Mouse (Mus musculus): ENCODE measurements around the gene Tnnc2. TPM values are rescaled to one million over a fixed set of nuclear protein-coding genes. Genes with fewer than 3 reads are reported as not detected.

The Tnnc2 gene
- polyA plus RNA-seq, 1 experiment from 2014 or later, result 4.9 TPM

GRCm38 (mm10) chr2:164731719-164732118 lies 48.0 kb downstream of the Tnnc2 start:
- no peak for ATAC-seq (replicated peaks; ENCODE audit: insufficient number of reproducible peaks, insufficient read depth, low FRiP score, low read depth)
- Histone ChIP-seq H3K27ac (no peak overlapping the region), H3K4me2 (no peak overlapping the region), H3K9me3 (replicated peaks) (no peaks in the 10 kb centered on the region), H3K36me3 (no peaks in the 10 kb centered on the region), H3K9ac (no peak overlapping the region), H3K27me3 (no peaks in the 10 kb centered on the region), H3K4me1 (replicated peaks) (no peaks in the 10 kb centered on the region), H3K4me3 (no peak overlapping the region)
- 64% methylated on average over 5 of the region's 5 CpGs for WGBS

Other genes with a start within 250 kb of the Tnnc2 start
- 10.0 and 39.8 TPM in 2 replicates for gene Wfdc2, start 217.6 kb downstream of the Tnnc2 start, polyA plus RNA-seq (2015; fragmentation: Nextera tagmentation; extraction: Ambion mirVana)
- gene Spint3, start 206.5 kb downstream of the Tnnc2 start, polyA plus RNA-seq (2015; fragmentation: Nextera tagmentation; extraction: Ambion mirVana), result not detected in 2 replicates
- 0.21 and 0.47 TPM in 2 replicates for gene Wfdc6a, start 194.5 kb downstream of the Tnnc2 start, polyA plus RNA-seq (2015; fragmentation: Nextera tagmentation; extraction: Ambion mirVana)
- gene Eppin, start 186.4 kb downstream of the Tnnc2 start, polyA plus RNA-seq (2015; fragmentation: Nextera tagmentation; extraction: Ambion mirVana), result not detected in 2 replicates
- not detected in 2 replicates for gene Wfdc6b, start 166.4 kb downstream of the Tnnc2 start, polyA plus RNA-seq (2015; fragmentation: Nextera tagmentation; extraction: Ambion mirVana)
- not detected in 2 replicates for gene Wfdc8, start 166.3 kb downstream of the Tnnc2 start, polyA plus RNA-seq (2015; fragmentation: Nextera tagmentation; extraction: Ambion mirVana)
- not detected in 2 replicates for gene Wfdc16, start 141.2 kb downstream of the Tnnc2 start, polyA plus RNA-seq (2015; fragmentation: Nextera tagmentation; extraction: Ambion mirVana)
- gene Wfdc10, start 123.9 kb downstream of the Tnnc2 start, polyA plus RNA-seq (2015; fragmentation: Nextera tagmentation; extraction: Ambion mirVana), result 0.31 TPM in 1 of 2 replicates, not detected in the other
- gene Wfdc9, start 123.4 kb downstream of the Tnnc2 start, polyA plus RNA-seq (2015; fragmentation: Nextera tagmentation; extraction: Ambion mirVana), result not detected in 2 replicates
- gene Wfdc11, start 105.9 kb downstream of the Tnnc2 start, polyA plus RNA-seq (2015; fragmentation: Nextera tagmentation; extraction: Ambion mirVana), result not detected in 2 replicates
- not detected in 2 replicates for gene Wfdc13, start 94.9 kb downstream of the Tnnc2 start, polyA plus RNA-seq (2015; fragmentation: Nextera tagmentation; extraction: Ambion mirVana)
- gene Spint4, start 81.5 kb downstream of the Tnnc2 start, polyA plus RNA-seq (2015; fragmentation: Nextera tagmentation; extraction: Ambion mirVana), result 0.19 TPM in 1 of 2 replicates, not detected in the other
- not detected in 2 replicates for gene Spint5, start 64.7 kb downstream of the Tnnc2 start, polyA plus RNA-seq (2015; fragmentation: Nextera tagmentation; extraction: Ambion mirVana)
- gene Wfdc3, start 34.0 kb downstream of the Tnnc2 start, polyA plus RNA-seq (2015; fragmentation: Nextera tagmentation; extraction: Ambion mirVana), result 0.74 and 0.77 TPM in 2 replicates
- 51.0 and 51.4 TPM in 2 replicates for gene Dnttip1, start 34.0 kb downstream of the Tnnc2 start, polyA plus RNA-seq (2015; fragmentation: Nextera tagmentation; extraction: Ambion mirVana)
- gene Ube2c, start 10.1 kb downstream of the Tnnc2 start, polyA plus RNA-seq (2015; fragmentation: Nextera tagmentation; extraction: Ambion mirVana), result 377 and 382 TPM in 2 replicates
- 42.5 and 43.4 TPM in 2 replicates for gene Snx21, start 5.9 kb upstream of the Tnnc2 start, polyA plus RNA-seq (2015; fragmentation: Nextera tagmentation; extraction: Ambion mirVana)
- 12.0 and 15.0 TPM in 2 replicates for gene Acot8, start 24.9 kb upstream of the Tnnc2 start, polyA plus RNA-seq (2015; fragmentation: Nextera tagmentation; extraction: Ambion mirVana)
- 4.9 TPM in 2 replicates for gene Zswim3, start 25.1 kb upstream of the Tnnc2 start, polyA plus RNA-seq (2015; fragmentation: Nextera tagmentation; extraction: Ambion mirVana)
- 8.1 and 10.3 TPM in 2 replicates for gene Zswim1, start 42.7 kb upstream of the Tnnc2 start, polyA plus RNA-seq (2015; fragmentation: Nextera tagmentation; extraction: Ambion mirVana)
- not detected in 2 replicates for gene Spata25, start 48.6 kb upstream of the Tnnc2 start, polyA plus RNA-seq (2015; fragmentation: Nextera tagmentation; extraction: Ambion mirVana)
- gene Ctsa, start 52.9 kb upstream of the Tnnc2 start, polyA plus RNA-seq (2015; fragmentation: Nextera tagmentation; extraction: Ambion mirVana), result 167 and 180 TPM in 2 replicates
- 43.3 and 47.1 TPM in 2 replicates for gene Neurl2, start 53.5 kb upstream of the Tnnc2 start, polyA plus RNA-seq (2015; fragmentation: Nextera tagmentation; extraction: Ambion mirVana)
- 14.0 and 71.8 TPM in 2 replicates for gene Pltp, start 77.7 kb upstream of the Tnnc2 start, polyA plus RNA-seq (2015; fragmentation: Nextera tagmentation; extraction: Ambion mirVana)
- 53.4 and 56.4 TPM in 2 replicates for gene Pcif1, start 99.3 kb upstream of the Tnnc2 start, polyA plus RNA-seq (2015; fragmentation: Nextera tagmentation; extraction: Ambion mirVana)
- gene Zfp335, start 131.8 kb upstream of the Tnnc2 start, polyA plus RNA-seq (2015; fragmentation: Nextera tagmentation; extraction: Ambion mirVana), result 5.9 and 10.9 TPM in 2 replicates
- gene Mmp9, start 160.8 kb upstream of the Tnnc2 start, polyA plus RNA-seq (2015; fragmentation: Nextera tagmentation; extraction: Ambion mirVana), result 0.81 and 4.5 TPM in 2 replicates
- gene Slc12a5, start 180.8 kb upstream of the Tnnc2 start, polyA plus RNA-seq (2015; fragmentation: Nextera tagmentation; extraction: Ambion mirVana), result 0.21 and 0.53 TPM in 2 replicates